Mouse (Mus musculus) inflammation-experienced regulatory T-cells, adult 16 weeks (primary cell): ENCODE data around the gene Chchd5. TPM values are rescaled to one million over a fixed set of nuclear protein-coding genes. Genes with fewer than 3 reads are reported as not detected.

Source experiments
- polyA plus RNA-seq: library from polyadenylated mRNA; unstranded; fragments of 100-300 nt; shearing (Covaris generic); gene quantifications from one replicate; pipeline ENCODE4 v1.2.1, GENCODE M21; 2017

The Chchd5 gene
- 25.6 TPM for polyA plus RNA-seq

GRCm38 (mm10) chr2:129129412-129129929 lies at the start of gene Chchd5:
Chchd5 (plus strand) TSS chr2:129129700.

DNA sequence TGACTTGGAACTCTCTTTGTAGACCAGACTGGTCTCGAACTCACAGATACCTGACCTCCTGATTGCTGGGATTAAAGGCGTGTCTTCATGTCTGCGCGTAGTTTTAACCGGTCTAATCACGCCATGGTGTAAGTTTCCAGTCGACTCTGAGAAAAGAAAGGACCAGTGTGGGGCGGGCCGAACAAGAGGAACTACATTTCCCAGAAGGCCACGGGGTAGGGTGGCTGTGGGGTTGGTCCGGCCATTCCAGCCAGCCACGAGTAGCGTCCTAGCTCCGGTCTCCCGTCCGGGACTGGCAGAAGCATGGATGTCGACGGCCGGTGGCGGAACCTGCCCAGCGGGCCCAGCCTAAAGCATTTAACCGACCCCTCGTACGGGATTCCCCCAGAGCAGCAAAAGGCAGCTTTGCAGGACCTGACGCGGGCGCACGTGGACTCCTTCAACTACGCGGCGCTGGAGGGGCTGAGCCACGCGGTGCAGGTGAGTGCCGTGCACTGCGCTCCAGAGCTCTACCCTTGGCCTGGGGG lies 28.7 kb upstream of the Chchd5 start, which contains the start of gene Polr1b:
Polr1b (plus strand) TSS at position 212 of the 527 bp plus-strand sequence.

Other genes with a start within 250 kb of the Chchd5 start
- 11.8 TPM for gene Zc3h8, start 185.6 kb upstream of the Chchd5 start, polyA plus RNA-seq
- gene Zc3h6, start 162.3 kb upstream of the Chchd5 start, polyA plus RNA-seq, result 4.4 TPM
- gene Gm10762, start 162.0 kb upstream of the Chchd5 start, polyA plus RNA-seq, result 2.5 TPM
- gene Vinac1, start 81.5 kb upstream of the Chchd5 start, polyA plus RNA-seq, result not detected
- gene Ttl, start 63.8 kb upstream of the Chchd5 start, polyA plus RNA-seq, result 2.0 TPM
- 39.3 TPM for gene Polr1b, start 28.7 kb upstream of the Chchd5 start, polyA plus RNA-seq
- gene Slc20a1, start 69.1 kb downstream of the Chchd5 start, polyA plus RNA-seq, result 76.5 TPM
- 3.9 TPM for gene Ckap2l, start 167.5 kb downstream of the Chchd5 start, polyA plus RNA-seq
- gene Il1a, start 180.3 kb downstream of the Chchd5 start, polyA plus RNA-seq, result 0.29 TPM
- 0.29 TPM for gene Il1b, start 241.4 kb downstream of the Chchd5 start, polyA plus RNA-seq